Comparison of ENCODE assay signal across 13 mouse cellular contexts in genomic region chr8:105373032-105373431, GRCm38 (mm10). TPM values are rescaled to one million over a fixed set of nuclear protein-coding genes. Genes with fewer than 3 reads are reported as not detected.
DNase-seq lines count a peak whose midpoint lies in the region; ATAC-seq and TF ChIP-seq lines count a peak whose summit lies in the region.
"Had no signal": no experiment of that assay in that cellular context is flagged by ENCODE, and none has a peak within 500 bp of the region (broad histone marks: within the 10 kb centered on the region; RNA-seq: fewer than 3 reads in every experiment).

Gene Plekhg4, plus strand, starts transcription at chr8:105373274.

- no peak within 1 kb of the TSS for H3K4me3 ChIP-seq in forebrain, embryonic 13.5 days
- H3K4me3 ChIP-seq in forebrain, embryonic 10.5 days: no peak within 1 kb of the TSS
- H3K4me3 ChIP-seq in stomach, embryonic 15.5 days (replicated peaks): no peak within 1 kb of the TSS
- H3K4me3 ChIP-seq in stomach, postnatal 0 days (ENCODE audit: low read depth, low read length): no peak within 1 kb of the TSS
- no peak within 1 kb of the TSS for H3K4me3 ChIP-seq in intestine, postnatal 0 days (ENCODE audit: low read depth, low read length)
- no peak within 1 kb of the TSS for H3K4me3 ChIP-seq in neural tube, embryonic 13.5 days
- H3K4me3 ChIP-seq in kidney, embryonic 14.5 days (ENCODE audit: low read length): no peak within 1 kb of the TSS
- H3K4me3 ChIP-seq: liver, embryonic 15.5 days had no signal

- no peak for TF ChIP-seq EP300 in stomach, postnatal 0 days (optimal IDR thresholded peaks at IDR 0.05)

- ATAC-seq in forebrain, embryonic 13.5 days: no peak
- no peak for ATAC-seq in stomach, embryonic 15.5 days (ENCODE audit: insufficient read depth, low FRiP score, low read depth)
- no peak for ATAC-seq in stomach, postnatal 0 days (ENCODE audit: low FRiP score, low TSS enrichment)
- no peak for ATAC-seq in intestine, postnatal 0 days
- ATAC-seq in neural tube, embryonic 13.5 days (ENCODE audit: low read depth): no peak
- no peak for ATAC-seq in kidney, embryonic 14.5 days (ENCODE audit: low FRiP score, low TSS enrichment)
- ATAC-seq: forebrain, postnatal 0 days had no signal

- WGBS in forebrain, embryonic 13.5 days: 67% methylated on average over 2 of the region's 2 CpGs
- 71% methylated on average over 2 of the region's 2 CpGs for WGBS in forebrain, embryonic 10.5 days
- 45% methylated on average over 2 of the region's 2 CpGs for WGBS in stomach, embryonic 15.5 days
- WGBS in stomach, postnatal 0 days: 53% methylated on average over 2 of the region's 2 CpGs
- 53% methylated on average over 2 of the region's 2 CpGs for WGBS in intestine, postnatal 0 days
- 55% methylated on average over 2 of the region's 2 CpGs for WGBS in neural tube, embryonic 13.5 days
- 59% methylated on average over 2 of the region's 2 CpGs for WGBS in kidney, embryonic 14.5 days

- H3K9me3 ChIP-seq in forebrain, embryonic 13.5 days (replicated peaks): peaks cover 7% of the 10 kb centered on the region; the same call in 1 of the 2 replicates
- H3K9me3 ChIP-seq in forebrain, embryonic 10.5 days: peaks cover 4% of the 10 kb centered on the region; the same call in 1 of the 2 replicates
- H3K9me3 ChIP-seq in stomach, embryonic 15.5 days: no peaks in the 10 kb centered on the region
- no peaks in the 10 kb centered on the region for H3K9me3 ChIP-seq in stomach, postnatal 0 days (ENCODE audit: control insufficient read depth, low read length)
- H3K9me3 ChIP-seq in intestine, postnatal 0 days (ENCODE audit: control insufficient read depth): no peaks in the 10 kb centered on the region
- no peaks in the 10 kb centered on the region for H3K9me3 ChIP-seq in neural tube, embryonic 13.5 days
- H3K9me3 ChIP-seq in kidney, embryonic 14.5 days (ENCODE audit: control insufficient read depth, low read length): 0 out of 2 replicates have a peak, but pooled peaks cover 6% of the 10 kb centered on the region
- H3K9me3 ChIP-seq: heart, embryonic 13.5 days; liver, embryonic 15.5 days had no signal

- peaks cover 21% of the 10 kb centered on the region for H3K36me3 ChIP-seq in forebrain, embryonic 13.5 days (ENCODE audit: poor library complexity, severe bottlenecking)
- H3K36me3 ChIP-seq in forebrain, embryonic 10.5 days (replicated peaks): peaks cover 24% of the 10 kb centered on the region
- no peaks in the 10 kb centered on the region for H3K36me3 ChIP-seq in stomach, embryonic 15.5 days
- H3K36me3 ChIP-seq in stomach, postnatal 0 days (ENCODE audit: control insufficient read depth, insufficient read depth, low read length): no peaks in the 10 kb centered on the region
- H3K36me3 ChIP-seq in intestine, postnatal 0 days (ENCODE audit: control insufficient read depth, insufficient read depth): no peaks in the 10 kb centered on the region
- H3K36me3 ChIP-seq in neural tube, embryonic 13.5 days: peaks cover 4% of the 10 kb centered on the region; the same call in 1 of the 2 replicates
- H3K36me3 ChIP-seq in kidney, embryonic 14.5 days (ENCODE audit: control insufficient read depth, insufficient read depth, low read length): no peaks in the 10 kb centered on the region
- H3K36me3 ChIP-seq: heart, embryonic 13.5 days; liver, embryonic 15.5 days had no signal

- no peak within 1 kb of the TSS for H3K27ac ChIP-seq in forebrain, embryonic 13.5 days
- H3K27ac ChIP-seq in forebrain, embryonic 10.5 days: no peak within 1 kb of the TSS
- no peak within 1 kb of the TSS for H3K27ac ChIP-seq in stomach, embryonic 15.5 days
- H3K27ac ChIP-seq in stomach, postnatal 0 days (replicated peaks): no peak within 1 kb of the TSS
- no peak within 1 kb of the TSS for H3K27ac ChIP-seq in intestine, postnatal 0 days (ENCODE audit: low read depth, low read length)
- no peak within 1 kb of the TSS for H3K27ac ChIP-seq in neural tube, embryonic 13.5 days (replicated peaks)
- no peak within 1 kb of the TSS for H3K27ac ChIP-seq in kidney, embryonic 14.5 days (ENCODE audit: low read depth, low read length)
- H3K27ac ChIP-seq: heart, embryonic 13.5 days; liver, embryonic 15.5 days had no signal

- H3K27me3 ChIP-seq in forebrain, embryonic 13.5 days: 0 out of 2 replicates have a peak, but pooled peaks cover 3% of the 10 kb centered on the region
- H3K27me3 ChIP-seq in forebrain, embryonic 10.5 days (ENCODE audit: poor library complexity, severe bottlenecking): peaks cover 15% of the 10 kb centered on the region; the same call in 1 of the 2 replicates
- no peaks in the 10 kb centered on the region for H3K27me3 ChIP-seq in stomach, embryonic 15.5 days (replicated peaks)
- H3K27me3 ChIP-seq in stomach, postnatal 0 days (ENCODE audit: control insufficient read depth, insufficient read depth, low read length): no peaks in the 10 kb centered on the region
- no peaks in the 10 kb centered on the region for H3K27me3 ChIP-seq in intestine, postnatal 0 days (replicated peaks; ENCODE audit: control insufficient read depth, insufficient read depth, low read length)
- 0 out of 2 replicates have a peak, but pooled peaks cover 3% of the 10 kb centered on the region for H3K27me3 ChIP-seq in neural tube, embryonic 13.5 days
- H3K27me3 ChIP-seq in kidney, embryonic 14.5 days (ENCODE audit: control insufficient read depth, insufficient read depth, low read length): no peaks in the 10 kb centered on the region

- H3K4me2 ChIP-seq in forebrain, embryonic 13.5 days: 0 out of 2 replicates have a peak within 1 kb of the TSS, but pooled peaks have one; percentile 54
- H3K4me2 ChIP-seq in stomach, embryonic 15.5 days: peak within 1 kb of the TSS; percentile 49; the same call in 1 of the 2 replicates
- no peak within 1 kb of the TSS for H3K4me2 ChIP-seq in stomach, postnatal 0 days (replicated peaks; ENCODE audit: low read depth)
- H3K4me2 ChIP-seq in intestine, postnatal 0 days (replicated peaks; ENCODE audit: low read depth): peak within 1 kb of the TSS; percentile 52; the same call in 1 of the 2 replicates
- peak within 1 kb of the TSS; percentile 48; the same call in 1 of the 2 replicates for H3K4me2 ChIP-seq in neural tube, embryonic 13.5 days
- H3K4me2 ChIP-seq in kidney, embryonic 14.5 days (replicated peaks; ENCODE audit: low read depth, low read length): no peak within 1 kb of the TSS

- no peak for TF ChIP-seq CTCF in stomach, postnatal 0 days (IDR thresholded peaks at IDR 0.05; ENCODE audit: low read depth)
- no peak for TF ChIP-seq CTCF in intestine, postnatal 0 days (IDR thresholded peaks at IDR 0.05; ENCODE audit: low read depth)

- peaks cover 7% of the 10 kb centered on the region for H3K4me1 ChIP-seq in forebrain, embryonic 13.5 days
- peaks cover 19% of the 10 kb centered on the region for H3K4me1 ChIP-seq in forebrain, embryonic 10.5 days
- peaks cover 5% of the 10 kb centered on the region; the same call in 1 of the 2 replicates for H3K4me1 ChIP-seq in stomach, embryonic 15.5 days
- H3K4me1 ChIP-seq in stomach, postnatal 0 days (replicated peaks; ENCODE audit: control insufficient read depth, insufficient read depth): no peaks in the 10 kb centered on the region
- no peaks in the 10 kb centered on the region for H3K4me1 ChIP-seq in intestine, postnatal 0 days (replicated peaks; ENCODE audit: control insufficient read depth, insufficient read depth, low read length)
- peaks cover 8% of the 10 kb centered on the region for H3K4me1 ChIP-seq in neural tube, embryonic 13.5 days (replicated peaks)
- H3K4me1 ChIP-seq in kidney, embryonic 14.5 days (ENCODE audit: control insufficient read depth, insufficient read depth, low read length): 0 out of 2 replicates have a peak, but pooled peaks cover 6% of the 10 kb centered on the region

- H3K9ac ChIP-seq in forebrain, embryonic 13.5 days: no peak within 1 kb of the TSS
- H3K9ac ChIP-seq in stomach, embryonic 15.5 days: no peak within 1 kb of the TSS
- H3K9ac ChIP-seq in stomach, postnatal 0 days (ENCODE audit: low read length): no peak within 1 kb of the TSS
- no peak within 1 kb of the TSS for H3K9ac ChIP-seq in intestine, postnatal 0 days (ENCODE audit: low read depth, low read length)
- H3K9ac ChIP-seq in neural tube, embryonic 13.5 days: 0 out of 2 replicates have a peak within 1 kb of the TSS, but pooled peaks have one; percentile 26
- no peak within 1 kb of the TSS for H3K9ac ChIP-seq in kidney, embryonic 14.5 days (ENCODE audit: low read depth, low read length)
- H3K9ac ChIP-seq: forebrain, postnatal 0 days; liver, embryonic 15.5 days had no signal

- no peak for DNase-seq in forebrain, embryonic 10.5 days (ENCODE audit: extremely low spot score, low spot score)
- no peak for DNase-seq in stomach, postnatal 0 days (ENCODE audit: low spot score)
- no peak for DNase-seq in retina, embryonic 14.5 days (ENCODE audit: low spot score)
- DNase-seq: forebrain, postnatal 0 days; kidney, adult 8-10 months; retina, postnatal 1 day had no signal

RNA-seq across cellular contexts. Expression of gene Plekhg4, which starts in this region (rescaled TPM):
- polyA plus RNA-seq in forebrain, embryonic 13.5 days (2015; fragmentation: Nextera tagmentation; extraction: Ambion mirVana): 0.85 and 1.1 TPM in 2 replicates
- 0.64 and 1.1 TPM in 2 replicates for polyA plus RNA-seq in forebrain, embryonic 10.5 days (2016; fragmentation: Nextera tagmentation; extraction: Ambion mirVana)
- polyA plus RNA-seq in stomach, embryonic 15.5 days (2015; fragmentation: Nextera tagmentation; extraction: Ambion mirVana): 0.21 and 0.30 TPM in 2 replicates
- polyA plus RNA-seq in stomach, postnatal 0 days (2015; fragmentation: Nextera tagmentation; extraction: Ambion mirVana): 0.05 and 0.10 TPM in 2 replicates
- 0.13 and 0.20 TPM in 2 replicates for polyA plus RNA-seq in intestine, postnatal 0 days (2015; fragmentation: Nextera tagmentation; extraction: Ambion mirVana)
- 0.60 and 0.62 TPM in 2 replicates for polyA plus RNA-seq in neural tube, embryonic 13.5 days (2015; fragmentation: Nextera tagmentation; extraction: Ambion mirVana)
- 0.43 and 1.2 TPM in 2 replicates for polyA plus RNA-seq in kidney, embryonic 14.5 days (2014; fragmentation: Nextera tagmentation; extraction: Ambion mirVana)
- polyA plus RNA-seq: liver, embryonic 15.5 days had no signal

Comparison
In these comparisons a context has a peak if more than half of its experiments do, and no peak if none do; other contexts are left out.
1. H3K4me2 ChIP-seq: peak in forebrain, embryonic 13.5 days (single experiment), stomach, embryonic 15.5 days (single experiment), intestine, postnatal 0 days (single experiment) and neural tube, embryonic 13.5 days (single experiment); none in stomach, postnatal 0 days (single experiment) and kidney, embryonic 14.5 days (single experiment).